Comparison of ENCODE assay signal across 20 mouse cellular contexts in genomic region chr1:36871238-36871637, GRCm38 (mm10).
"Had no signal": no experiment of that assay in that cellular context is flagged by ENCODE, and none has a peak within 500 bp of the region (broad histone marks: within the 10 kb centered on the region; RNA-seq: fewer than 3 reads in every experiment).

No protein-coding gene starts in this region.

- H3K4me2 ChIP-seq: limb, embryonic 13.5 days; liver, embryonic 11.5 days; lung, embryonic 14.5 days; neural tube, embryonic 13.5 days had no signal

- H3K4me1 ChIP-seq: limb, embryonic 10.5 days; limb, embryonic 13.5 days; neural tube, embryonic 13.5 days had no signal

- H3K9ac ChIP-seq: limb, embryonic 13.5 days; liver, embryonic 14.5 days; liver, postnatal 0 days; lung, embryonic 14.5 days; neural tube, embryonic 13.5 days had no signal

- H3K9me3 ChIP-seq: limb, embryonic 10.5 days; limb, embryonic 13.5 days; neural tube, embryonic 13.5 days had no signal

- H3K4me3 ChIP-seq: layer of hippocampus, adult 2 months; limb, embryonic 10.5 days; limb, embryonic 13.5 days; neural tube, embryonic 13.5 days had no signal

- H3K27me3 ChIP-seq: limb, embryonic 13.5 days; neural tube, embryonic 13.5 days had no signal

- ATAC-seq: inflammation-experienced regulatory T-cells, adult 6 months; liver, postnatal 0 days; lung, postnatal 0 days had no signal

- H3K27ac ChIP-seq: kidney, postnatal 0 days; layer of hippocampus, adult 2 months; limb, embryonic 10.5 days; limb, embryonic 13.5 days; liver, embryonic 14.5 days; macrophage; neural tube, embryonic 13.5 days had no signal

- DNase-seq: kidney, adult 2 months; kidney, postnatal 25 days; layer of hippocampus, adult 9-11 months; liver, postnatal 0 days; lung, embryonic 14.5 days; midbrain, embryonic 14.5 days; retina, postnatal 1 day; right cerebral cortex, postnatal 25 days; spleen, adult 18-20 months; thymus, postnatal 25 days had no signal
